Comparison of ENCODE assay signal across 8 mouse cellular contexts in genomic region chr7:30333436-30333835, GRCm38 (mm10). TPM values are rescaled to one million over a fixed set of nuclear protein-coding genes. Genes with fewer than 3 reads are reported as not detected.
DNase-seq lines count a peak whose midpoint lies in the region.
"Had no signal": no experiment of that assay in that cellular context is flagged by ENCODE, and none has a peak within 500 bp of the region (broad histone marks: within the 10 kb centered on the region; RNA-seq: fewer than 3 reads in every experiment).

No protein-coding gene starts in this region.

- 39% methylated on average over 4 of the region's 4 CpGs for WGBS in heart, embryonic 10.5 days

- peaks cover 48% of the 10 kb centered on the region for H3K27me3 ChIP-seq in heart, embryonic 10.5 days (ENCODE audit: insufficient read depth, poor library complexity, severe bottlenecking)

- no peaks in the 10 kb centered on the region for H3K9me3 ChIP-seq in heart, embryonic 10.5 days

- peaks cover 11% of the 10 kb centered on the region for H3K4me1 ChIP-seq in heart, embryonic 10.5 days

- DNase-seq in spleen, postnatal 4 days (ENCODE audit: low spot score in 2 of 2) = peak; percentile 36 to 64
- no peak for DNase-seq in spleen, postnatal 10 days (ENCODE audit: low spot score in 2 of 2)
- DNase-seq in cerebellum, adult 18-20 months = peak; percentile 83 to 88
- DNase-seq in heart, embryonic 10.5 days (ENCODE audit: low spot score) = no peak
- DNase-seq in kidney, postnatal 25 days = peak; percentile 93 to 94
- peak; percentile 80 for DNase-seq in lung, postnatal 36 days
- peak; percentile 30 to 32 for DNase-seq in thymus, postnatal 10 days (ENCODE audit: low spot score in 2 of 2)

- H3K4me3 ChIP-seq in heart, embryonic 10.5 days = no peak overlapping the region

- H3K27ac ChIP-seq in heart, embryonic 10.5 days = peak overlapping the region; percentile 16; the same call in 1 of the 2 replicates

- no peaks in the 10 kb centered on the region for H3K36me3 ChIP-seq in heart, embryonic 10.5 days

RNA-seq across cellular contexts. Expression of gene Sdhaf1, which starts 9.7 kb away (rescaled TPM):
- 15.1 and 16.4 TPM in 2 replicates for polyA plus RNA-seq in heart, embryonic 10.5 days (2016; fragmentation: Nextera tagmentation; extraction: Ambion mirVana)

RNA-seq across cellular contexts. Expression of gene E130208F15Rik, which starts 11.9 kb away (rescaled TPM):
- polyA plus RNA-seq in heart, embryonic 10.5 days (2016; fragmentation: Nextera tagmentation; extraction: Ambion mirVana) = 2.5 and 3.2 TPM in 2 replicates
- polyA plus RNA-seq: neural tube, embryonic 11.5 days had no signal

RNA-seq across cellular contexts. Expression of gene Syne4, which starts 18.8 kb away (rescaled TPM):
- 26.8 and 43.1 TPM in 2 replicates for polyA plus RNA-seq in heart, embryonic 10.5 days (2016; fragmentation: Nextera tagmentation; extraction: Ambion mirVana)

RNA-seq across cellular contexts. Expression of gene Alkbh6, which starts 24.9 kb away (rescaled TPM):
- polyA plus RNA-seq in heart, embryonic 10.5 days (2016; fragmentation: Nextera tagmentation; extraction: Ambion mirVana) = 68.2 and 71.8 TPM in 2 replicates

RNA-seq across cellular contexts. Expression of gene Lrfn3, which starts 29.1 kb away (rescaled TPM):
- polyA plus RNA-seq in heart, embryonic 10.5 days (2016; fragmentation: Nextera tagmentation; extraction: Ambion mirVana) = 1.3 and 2.0 TPM in 2 replicates

Comparison
In these comparisons a context has a peak if more than half of its experiments do, and no peak if none do; other contexts are left out.
1. DNase-seq: peak in spleen, postnatal 4 days (2 of 2), cerebellum, adult 18-20 months (2 of 2), kidney, postnatal 25 days (2 of 2), lung, postnatal 36 days (single experiment) and thymus, postnatal 10 days (2 of 2); none in spleen, postnatal 10 days (0 of 2) and heart, embryonic 10.5 days (single experiment).